ENCODE assay signal across 16 mouse cellular contexts in the genomic region with DNA sequence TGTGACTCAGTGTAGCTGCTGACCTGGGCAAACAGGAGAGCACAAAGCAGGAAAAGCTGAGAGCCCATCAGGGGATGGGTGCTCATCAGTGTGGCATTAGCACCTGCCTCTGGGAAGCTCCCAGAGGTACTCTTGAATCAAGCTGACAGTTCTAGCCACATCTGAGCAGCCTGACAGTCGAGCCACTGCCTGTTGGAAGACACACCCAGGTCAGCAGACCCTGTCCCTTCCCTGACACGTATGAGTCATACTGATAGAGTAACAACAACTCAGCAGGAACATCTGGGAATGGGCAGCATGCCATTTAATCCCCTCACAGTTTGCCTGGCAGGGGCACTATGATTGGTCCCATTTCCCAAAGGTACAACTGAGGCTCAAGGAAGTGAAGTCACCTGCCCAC.
"Had no signal": no experiment of that assay in that cellular context is flagged by ENCODE, and none has a peak within 500 bp of the region (broad histone marks: within the 10 kb centered on the region; RNA-seq: fewer than 3 reads in every experiment).

No protein-coding gene starts in this region.

- H3K27me3 ChIP-seq: lung, embryonic 15.5 days; midbrain, embryonic 13.5 days; midbrain, embryonic 15.5 days; neural tube, embryonic 12.5 days had no signal

- H3K9ac ChIP-seq: liver, postnatal 0 days; lung, embryonic 15.5 days; midbrain, embryonic 13.5 days; midbrain, embryonic 15.5 days; neural tube, embryonic 12.5 days had no signal

- ATAC-seq: liver, postnatal 0 days had no signal

- H3K9me3 ChIP-seq: lung, embryonic 15.5 days; midbrain, embryonic 13.5 days; midbrain, embryonic 15.5 days; neural tube, embryonic 12.5 days had no signal

- H3K4me3 ChIP-seq: lung, embryonic 15.5 days; megakaryocyte, embryonic 14.5 days; midbrain, embryonic 13.5 days; midbrain, embryonic 15.5 days; neural tube, embryonic 12.5 days had no signal

- DNase-seq: liver, postnatal 0 days; lung, adult 2 months; lung, postnatal 14 days; lung, postnatal 36 days; right cerebral cortex, postnatal 4 days; spleen, adult 18-20 months; thymus, adult 18-20 months; thymus, postnatal 14 days; thymus, postnatal 36 days had no signal

- H3K4me1 ChIP-seq: lung, embryonic 15.5 days; megakaryocyte, embryonic 14.5 days; midbrain, embryonic 13.5 days had no signal

- H3K27ac ChIP-seq: lung, embryonic 15.5 days; macrophage; midbrain, embryonic 13.5 days; midbrain, embryonic 15.5 days; neural tube, embryonic 12.5 days had no signal

- H3K4me2 ChIP-seq: lung, embryonic 15.5 days; midbrain, embryonic 11.5 days; midbrain, embryonic 13.5 days; midbrain, embryonic 15.5 days; neural tube, embryonic 12.5 days had no signal

- H3K36me3 ChIP-seq: lung, embryonic 15.5 days; midbrain, embryonic 13.5 days; midbrain, embryonic 15.5 days; neural tube, embryonic 12.5 days had no signal
